Mouse (Mus musculus) hindbrain, embryonic 11.5 days (tissue): ENCODE results near the gene Pde1c. TPM values are rescaled to one million over a fixed set of nuclear protein-coding genes. Genes with fewer than 3 reads are reported as not detected.
A peak's percentile ranks its signal among the peaks of the same experiment; 100 is the strongest.
"Not testable (repeated sequence)": the region's sequence is repeated elsewhere in the genome, so short reads cannot be mapped to it uniquely, and the experiment has no call there.

Source experiments
- ATAC-seq: fragments of 200-750 bp; cut with Nextera tagmentation; 2 replicates; pipeline ENCODE4 v1.8.0; 2017; ENCODE audit warnings: mild to moderate bottlenecking, moderate TSS enrichment, moderate library complexity; ENCODE audit not compliant: low FRiP score
- DNase-seq: peaks from one replicate; pipeline ENCODE4 v3.0.0-alpha.2; 2015; ENCODE audit warnings: low spot score
- H3K27ac ChIP-seq: fragments of 300-500 bp; sonication (generic); 2 replicates; pipeline ENCODE4 v1.5.1; 2014; ENCODE audit warnings: mild to moderate bottlenecking, low read depth, low read length
- H3K27me3 ChIP-seq: fragments of 300-500 bp; sonication (generic); 2 replicates; pipeline ENCODE4 v1.6.1; 2014; ENCODE audit warnings: mild to moderate bottlenecking, low read length, moderate library complexity, mixed read lengths; ENCODE audit not compliant: control insufficient read depth, insufficient read depth
- H3K36me3 ChIP-seq: fragments of 300-500 bp; sonication (generic); 2 replicates; pipeline ENCODE4 v1.6.1; 2014; ENCODE audit warnings: mild to moderate bottlenecking, low read length, moderate library complexity, mixed read lengths; ENCODE audit not compliant: control insufficient read depth, insufficient read depth
- H3K4me1 ChIP-seq: fragments of 300-500 bp; sonication (generic); replicated peaks from 2 replicates; pipeline ENCODE4 v1.6.1; 2014; ENCODE audit warnings: low read length, mixed read lengths; ENCODE audit not compliant: control insufficient read depth, insufficient read depth
- H3K4me2 ChIP-seq: fragments of 300-500 bp; sonication (generic); replicated peaks from 2 replicates; pipeline ENCODE4 v1.6.1; 2014; ENCODE audit warnings: mild to moderate bottlenecking, low read depth, low read length
- H3K4me3 ChIP-seq: fragments of 300-500 bp; sonication (generic); 2 replicates; pipeline ENCODE4 v1.5.1; 2014; ENCODE audit warnings: low read depth, low read length
- H3K9ac ChIP-seq: fragments of 300-500 bp; sonication (generic); 2 replicates; pipeline ENCODE4 v1.6.1; 2014; ENCODE audit warnings: low read depth, low read length
- H3K9me3 ChIP-seq: fragments of 300-500 bp; sonication (generic); 2 replicates; pipeline ENCODE4 v1.6.1; 2016; ENCODE audit warnings: low read length; ENCODE audit not compliant: control insufficient read depth
- WGBS: fragments of 180-500 bp; shearing (Covaris S2); extraction: QIAGEN DNeasy Blood & Tissue Kit; methylation state at CpG from one replicate; pipeline ENCODE4 v1.1.7; 2014; 5-methylcytosine and 5-hydroxymethylcytosine counted together
- polyA plus RNA-seq: library from polyadenylated mRNA; unstranded; fragments of >200 nt; fragmentation: Nextera tagmentation; extraction: Ambion mirVana; gene quantifications from 2 replicates; pipeline ENCODE4 v1.2.1, GENCODE M21; 2014

The Pde1c gene
- polyA plus RNA-seq: 3.8 and 6.0 TPM in 2 replicates

GRCm38 (mm10) chr6:56568470-56569372 lies at the start of gene Pde1c:
Gene Pde1c, minus strand, starts transcription at chr6:56569103.
- H3K4me2 ChIP-seq: peak within 1 kb of the TSS; percentile 95
- peak; percentile 69 for DNase-seq
- H3K4me1 ChIP-seq: no peaks in the 10 kb centered on the region
- H3K36me3 ChIP-seq: no peaks in the 10 kb centered on the region
- no peaks in the 10 kb centered on the region for H3K27me3 ChIP-seq
- 1% methylated on average over 48 of the region's 48 CpGs for WGBS
- peak within 1 kb of the TSS; percentile 71 for H3K4me3 ChIP-seq
- H3K9ac ChIP-seq: peak within 1 kb of the TSS; percentile 46
- peak; percentile 90 for ATAC-seq
- no peak within 1 kb of the TSS for H3K27ac ChIP-seq
- no peaks in the 10 kb centered on the region for H3K9me3 ChIP-seq

GRCm38 (mm10) chr6:56616982-56617613 lies 48.2 kb upstream of the Pde1c start:
- DNase-seq: peak; percentile 69
- 0 out of 2 replicates have a peak overlapping the region, but pooled peaks have one; percentile 52 for H3K27ac ChIP-seq
- H3K27me3 ChIP-seq: no peaks in the 10 kb centered on the region
- H3K9me3 ChIP-seq: no peaks in the 10 kb centered on the region
- H3K4me1 ChIP-seq: 0 out of 2 replicates have a peak, but pooled peaks cover 2% of the 10 kb centered on the region
- no peak overlapping the region for H3K4me2 ChIP-seq
- 17% methylated on average over 7 of the region's 7 CpGs for WGBS
- peak; percentile 86 for ATAC-seq
- H3K36me3 ChIP-seq: no peaks in the 10 kb centered on the region
- H3K4me3 ChIP-seq: no peak overlapping the region
- H3K9ac ChIP-seq: no peak overlapping the region

- peak; percentile 5 for DNase-seq
- Histone ChIP-seq H3K27me3 (no peaks in the 10 kb centered on the region), H3K27ac (peak overlapping the region; percentile 17; the same call in 1 of the 2 replicates), H3K4me3 (no peak overlapping the region), H3K4me1 (0 out of 2 replicates have a peak, but pooled peaks cover 2% of the 10 kb centered on the region), H3K9me3 (no peaks in the 10 kb centered on the region), H3K4me2 (no peak overlapping the region), H3K9ac (no peak overlapping the region), H3K36me3 (no peaks in the 10 kb centered on the region)
- peak; percentile 34 for ATAC-seq
- WGBS: 71% methylated on average over 9 of the region's 10 CpGs
Observed at GRCm38 (mm10) chr6:56616228-56616981, 47.5 kb upstream of the Pde1c start.

- not testable (repeated sequence) for H3K9ac ChIP-seq, H3K4me1 ChIP-seq, H3K36me3 ChIP-seq, DNase-seq, H3K27me3 ChIP-seq, H3K4me2 ChIP-seq, H3K27ac ChIP-seq, ATAC-seq, H3K9me3 ChIP-seq, H3K4me3 ChIP-seq
- WGBS: 57% methylated on average over 1 of the region's 1 CpGs
Observed at GRCm38 (mm10) chr6:56609529-56609928, 40.6 kb upstream of the Pde1c start.

- Histone ChIP-seq H3K36me3 (no peaks in the 10 kb centered on the region), H3K9me3 (no peaks in the 10 kb centered on the region), H3K4me3 (no peak overlapping the region), H3K4me2 (no peak overlapping the region), H3K27ac (no peak overlapping the region), H3K4me1 (no peaks in the 10 kb centered on the region), H3K9ac (no peak overlapping the region), H3K27me3 (no peaks in the 10 kb centered on the region)
- peak; percentile 25; the same call in 1 of the 2 replicates for ATAC-seq
- 3% methylated on average over 4 of the region's 4 CpGs for WGBS
- peak; percentile 85 for DNase-seq
Observed at GRCm38 (mm10) chr6:56608277-56608676, 39.4 kb upstream of the Pde1c start.

- Histone ChIP-seq H3K9me3 (no peaks in the 10 kb centered on the region), H3K27ac (no peak overlapping the region), H3K9ac (no peak overlapping the region), H3K4me1 (no peaks in the 10 kb centered on the region), H3K4me2 (no peak overlapping the region), H3K36me3 (no peaks in the 10 kb centered on the region), H3K27me3 (no peaks in the 10 kb centered on the region), H3K4me3 (no peak overlapping the region)
- 60% methylated on average over 1 of the region's 1 CpGs for WGBS
- no peak for ATAC-seq
- no peak for DNase-seq
Observed at GRCm38 (mm10) chr6:56579568-56579967, 10.7 kb upstream of the Pde1c start.

GRCm38 (mm10) chr6:56560891-56561290 lies 8.0 kb downstream of the Pde1c start:
- no peak overlapping the region for H3K4me2 ChIP-seq
- ATAC-seq: no peak
- no peaks in the 10 kb centered on the region for H3K27me3 ChIP-seq
- no peak overlapping the region for H3K9ac ChIP-seq
- no peak for DNase-seq
- no peak overlapping the region for H3K27ac ChIP-seq
- WGBS: 72% methylated on average over 2 of the region's 2 CpGs
- no peaks in the 10 kb centered on the region for H3K4me1 ChIP-seq
- no peaks in the 10 kb centered on the region for H3K36me3 ChIP-seq
- no peak overlapping the region for H3K4me3 ChIP-seq
- H3K9me3 ChIP-seq: no peaks in the 10 kb centered on the region

GRCm38 (mm10) chr6:56560474-56560888 lies 8.4 kb downstream of the Pde1c start:
- Histone ChIP-seq H3K4me2 (no peak overlapping the region), H3K9ac (no peak overlapping the region), H3K4me1 (no peaks in the 10 kb centered on the region), H3K27ac (no peak overlapping the region), H3K4me3 (no peak overlapping the region), H3K27me3 (no peaks in the 10 kb centered on the region), H3K9me3 (no peaks in the 10 kb centered on the region), H3K36me3 (no peaks in the 10 kb centered on the region)
- DNase-seq: no peak
- ATAC-seq: no peak
- WGBS: 70% methylated on average over 2 of the region's 2 CpGs
